ENCODE assay signal across 21 mouse cellular contexts in genomic region chr14:32748519-32748918, GRCm38 (mm10). TPM values are rescaled to one million over a fixed set of nuclear protein-coding genes. Genes with fewer than 3 reads are reported as not detected.
DNase-seq lines count a peak whose midpoint lies in the region; ATAC-seq lines count a peak whose summit lies in the region.
"Had no signal": no experiment of that assay in that cellular context is flagged by ENCODE, and none has a peak within 500 bp of the region (broad histone marks: within the 10 kb centered on the region; RNA-seq: fewer than 3 reads in every experiment).

No protein-coding gene starts in this region.

- H3K36me3 ChIP-seq in heart, embryonic 12.5 days = no peaks in the 10 kb centered on the region
- no peaks in the 10 kb centered on the region for H3K36me3 ChIP-seq in heart, embryonic 16.5 days (ENCODE audit: control insufficient read depth, insufficient read depth)
- H3K36me3 ChIP-seq: embryonic facial prominence, embryonic 10.5 days; hindbrain, embryonic 12.5 days had no signal

- H3K9ac ChIP-seq in heart, embryonic 12.5 days = no peak overlapping the region
- H3K9ac ChIP-seq in heart, embryonic 16.5 days (ENCODE audit: low read length) = no peak overlapping the region
- H3K9ac ChIP-seq: forebrain, embryonic 13.5 days; forebrain, postnatal 0 days; hindbrain, embryonic 12.5 days had no signal

- H3K4me3 ChIP-seq in heart, embryonic 12.5 days = no peak overlapping the region
- no peak overlapping the region for H3K4me3 ChIP-seq in heart, embryonic 16.5 days (ENCODE audit: low read length)
- H3K4me3 ChIP-seq: embryonic facial prominence, embryonic 10.5 days; forebrain, embryonic 13.5 days; hindbrain, embryonic 12.5 days had no signal

- 24% methylated on average over 6 of the region's 6 CpGs for WGBS in heart, embryonic 12.5 days
- 26% methylated on average over 6 of the region's 6 CpGs for WGBS in heart, embryonic 16.5 days

- no peak for ATAC-seq in heart, embryonic 12.5 days (ENCODE audit: insufficient number of reproducible peaks, low FRiP score)
- no peak; the same call in 1 of the 2 replicates for ATAC-seq in heart, embryonic 16.5 days (replicated peaks; ENCODE audit: extremely low read depth, insufficient read depth, low FRiP score)
- ATAC-seq in megakaryocyte, adult 5-6 weeks (ENCODE audit: poor library complexity, severe bottlenecking) = peak; percentile 51
- ATAC-seq: forebrain, embryonic 13.5 days; forebrain, postnatal 0 days; hindbrain, embryonic 16.5 days; inflammation-experienced regulatory T-cells, adult 6 months; intestine, postnatal 0 days had no signal

- no peaks in the 10 kb centered on the region for H3K9me3 ChIP-seq in heart, embryonic 12.5 days (replicated peaks)
- no peaks in the 10 kb centered on the region for H3K9me3 ChIP-seq in heart, embryonic 16.5 days (replicated peaks; ENCODE audit: control insufficient read depth, low read length)
- H3K9me3 ChIP-seq: embryonic facial prominence, embryonic 10.5 days; forebrain, embryonic 13.5 days; hindbrain, embryonic 12.5 days had no signal

- H3K27ac ChIP-seq in heart, embryonic 12.5 days (ENCODE audit: poor library complexity, severe bottlenecking) = peak overlapping the region; percentile 64
- H3K27ac ChIP-seq in heart, embryonic 16.5 days (ENCODE audit: low read length) = no peak overlapping the region
- H3K27ac ChIP-seq: embryonic facial prominence, embryonic 10.5 days; forebrain, embryonic 13.5 days; hindbrain, embryonic 12.5 days had no signal

- peak overlapping the region; percentile 39 for H3K4me2 ChIP-seq in heart, embryonic 12.5 days
- H3K4me2 ChIP-seq in heart, embryonic 16.5 days (ENCODE audit: low read depth, low read length) = peak overlapping the region; percentile 27; the same call in 1 of the 2 replicates
- H3K4me2 ChIP-seq: forebrain, embryonic 13.5 days; hindbrain, embryonic 12.5 days had no signal

- H3K27me3 ChIP-seq in heart, embryonic 12.5 days (replicated peaks) = peaks cover 5% of the 10 kb centered on the region; the same call in 1 of the 2 replicates
- H3K27me3 ChIP-seq in heart, embryonic 16.5 days (ENCODE audit: control insufficient read depth, insufficient read depth, low read length) = no peaks in the 10 kb centered on the region
- H3K27me3 ChIP-seq: forebrain, embryonic 13.5 days; hindbrain, embryonic 12.5 days had no signal

- H3K4me1 ChIP-seq in heart, embryonic 12.5 days (replicated peaks) = peaks cover 20% of the 10 kb centered on the region
- peaks cover 12% of the 10 kb centered on the region for H3K4me1 ChIP-seq in heart, embryonic 16.5 days (ENCODE audit: control insufficient read depth, insufficient read depth, low read length)
- H3K4me1 ChIP-seq: embryonic facial prominence, embryonic 10.5 days; forebrain, embryonic 13.5 days; hindbrain, embryonic 12.5 days had no signal

- DNase-seq in heart, postnatal 10 days = no peak
- no peak for DNase-seq in heart, postnatal 4 days
- no peak for DNase-seq in cerebellum, postnatal 25 days
- DNase-seq: adrenal gland, adult 2 months; adrenal gland, postnatal 25 days; cerebellum, adult 18-20 months; cerebellum, adult 9-11 months; forebrain, postnatal 0 days; gastrocnemius, postnatal 14 days; kidney, adult 8-10 months had no signal

- intact Hi-C loops in heart, postnatal 10 days (cut with DNase I) = no loop called here

RNA-seq across cellular contexts. Expression of gene Tmem273, which starts 37.2 kb away (rescaled TPM):
- 0.21 and 0.92 TPM in 2 replicates for polyA plus RNA-seq in heart, embryonic 12.5 days (2016; fragmentation: Nextera tagmentation; extraction: Ambion mirVana)
- total RNA-seq in heart, postnatal 10 days (2021) = under 1 TPM; 0.50 to 0.99 TPM
- 0.65 and 0.68 TPM in 2 replicates for polyA plus RNA-seq in heart, embryonic 16.5 days (2015; fragmentation: Nextera tagmentation; extraction: Ambion mirVana)
- total RNA-seq in heart, postnatal 4 days (2021) = under 1 TPM in 1 of 2 experiments, not detected in 1; 0.57 TPM
- 12.3 and 15.3 TPM in 2 replicates for total RNA-seq in megakaryocyte, adult 5-6 weeks (2015)
- 7.8 and 10.1 TPM in 2 replicates for total RNA-seq in megakaryocyte, adult 5-6 weeks (2017)
- total RNA-seq: ES-E14; forebrain, postnatal 0 days; gastrocnemius, adult 18-20 months had no signal

Comparison
In these comparisons a context has a peak if more than half of its experiments do, and no peak if none do; other contexts are left out.
1. RNA of gene Tmem273, which starts 37.2 kb away (total RNA-seq): 7.8 to 15.3 TPM in megakaryocyte, adult 5-6 weeks; 0.50 to 0.99 TPM in heart, postnatal 10 days and 0.57 TPM in heart, postnatal 4 days; every median in the first group is over 4 times any median in the second.